Mouse (Mus musculus): ENCODE measurements around the gene Neb.

- no peak for TF ChIP-seq MYOG (IDR thresholded peaks at IDR 0.05; ENCODE audit: control insufficient read depth in 1 of 3, insufficient read depth in 1 of 3, insufficient read length in 2 of 3, low read depth in 2 of 3)
- no peak for TF ChIP-seq POLR2A (IDR thresholded peaks at IDR 0.05; ENCODE audit: insufficient read length, low read depth)
- no peak for TF ChIP-seq USF1 (IDR thresholded peaks at IDR 0.05; ENCODE audit: low read depth)
- TF ChIP-seq MAX (IDR thresholded peaks at IDR 0.05; ENCODE audit: low read depth), result no peak
- TF ChIP-seq TCF12 (IDR thresholded peaks at IDR 0.05; ENCODE audit: insufficient read depth, poor library complexity, severe bottlenecking), result no peak
- no peak for TF ChIP-seq REST (IDR thresholded peaks at IDR 0.05; ENCODE audit: insufficient read depth, insufficient read length)
- TF ChIP-seq MYOD1 (IDR thresholded peaks at IDR 0.05; ENCODE audit: control insufficient read depth in 1 of 3, insufficient read length in 2 of 3, low read depth in 2 of 3), result no peak
- TF ChIP-seq CEBPB (IDR thresholded peaks at IDR 0.05; ENCODE audit: insufficient read depth, poor library complexity, severe bottlenecking), result no peak
- no peak for TF ChIP-seq E2F4 (IDR thresholded peaks at IDR 0.05; ENCODE audit: insufficient read depth)
- no peak for TF ChIP-seq POLR2AphosphoS2 (IDR thresholded peaks at IDR 0.05; ENCODE audit: insufficient read length, low read depth)
Measured at GRCm38 (mm10) chr2:52406480-52406879, 28.2 kb upstream of the Neb start.
